Mouse (Mus musculus) lung, postnatal 0 days (tissue): Measurements from ENCODE around the gene Kdm2b.

Experiments used
- CTCF ChIP-seq: IDR thresholded peaks from 2 replicates; pipeline ENCODE4 v1.5.1; 2016; ENCODE audit warnings: antibody characterized with exemption, mild to moderate bottlenecking
- EP300 ChIP-seq: IDR thresholded peaks from 2 replicates; pipeline ENCODE4 v1.6.1; 2016; ENCODE audit warnings: antibody characterized with exemption, mild to moderate bottlenecking, control low read depth

- TF ChIP-seq CTCF (no peak), EP300 (no peak)
Measured at GRCm38 (mm10) chr5:122937958-122938540, 51.6 kb downstream of the Kdm2b start.
